Mouse (Mus musculus): ENCODE results near the gene Oas2. TPM values are rescaled to one million over a fixed set of nuclear protein-coding genes. Genes with fewer than 3 reads are reported as not detected.

The Oas2 gene
- total and polyA plus RNA-seq, 2 experiments from 2014 or later, result 0.15 TPM; not detected in 1

DNA sequence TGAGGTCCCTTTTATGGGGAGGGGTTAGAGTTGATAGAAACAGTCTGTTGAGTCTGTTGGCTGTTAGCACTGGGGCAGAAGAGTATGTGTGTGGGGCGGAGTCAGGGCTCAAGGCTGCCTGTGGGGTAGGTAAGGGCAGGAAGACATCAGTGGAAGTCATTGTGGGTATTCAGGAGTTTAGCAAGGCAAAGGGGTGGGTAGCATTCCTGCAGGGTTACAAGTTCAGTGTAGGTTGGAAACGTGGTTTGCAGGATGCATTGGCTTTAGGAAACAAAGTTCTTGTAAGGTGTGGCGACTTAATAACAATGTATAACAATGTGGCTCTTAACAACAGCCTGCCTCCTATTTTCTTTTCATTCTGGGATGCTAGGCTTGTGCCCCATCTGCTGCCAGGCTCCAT lies 1.6 kb upstream of the Oas2 start:
- Histone ChIP-seq H3K36me3 (replicated peaks; ENCODE audit: control insufficient read depth, insufficient read depth, low read length) (no peaks in the 10 kb centered on the region), H3K4me1 (ENCODE audit: control insufficient read depth, insufficient read depth) (no peaks in the 10 kb centered on the region), H3K4me2 (ENCODE audit: low read depth, low read length) (no peak overlapping the region), H3K4me3 (ENCODE audit: low read depth, low read length) (no peak overlapping the region), H3K27ac (ENCODE audit: low read depth) (no peak overlapping the region), H3K9ac (replicated peaks; ENCODE audit: low read depth, low read length) (no peak overlapping the region), H3K9me3 (replicated peaks; ENCODE audit: control insufficient read depth, low read length) (no peaks in the 10 kb centered on the region), H3K27me3 (ENCODE audit: control insufficient read depth, insufficient read depth, low read length) (no peaks in the 10 kb centered on the region)
- TF ChIP-seq CTCF (IDR thresholded peaks at IDR 0.05; ENCODE audit: low read depth), result no peak
- no peak for TF ChIP-seq EP300 (IDR thresholded peaks at IDR 0.05; ENCODE audit: low read depth)
- WGBS, result 69% methylated on average over 3 of the region's 3 CpGs
- DNase-seq (ENCODE audit: low spot score) (no peak), ATAC-seq (ENCODE audit: insufficient read depth, low read depth) (no peak)

DNA sequence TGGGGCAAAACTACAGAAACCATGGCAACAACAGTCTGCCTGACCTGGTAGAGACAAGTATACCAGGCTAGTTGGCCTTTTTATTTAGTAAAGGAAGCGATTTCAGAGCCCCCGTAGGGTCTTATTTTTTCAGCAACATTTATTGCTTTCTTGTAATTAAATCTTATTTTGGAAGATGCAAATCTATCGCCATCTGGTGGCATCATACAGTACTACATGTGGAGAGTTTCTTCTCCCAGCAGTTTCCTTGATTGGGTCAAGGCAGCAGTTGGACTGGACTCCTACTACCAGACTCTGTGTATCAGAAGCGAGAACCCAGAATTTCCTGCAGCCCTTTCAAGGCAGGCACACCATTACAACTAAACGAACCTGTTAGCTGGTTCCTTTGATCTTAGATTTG lies 3.2 kb downstream of the Oas2 start:
- no peaks in the 10 kb centered on the region for H3K27me3 ChIP-seq (ENCODE audit: control insufficient read depth, insufficient read depth, low read length)
- no peak overlapping the region for H3K9ac ChIP-seq (replicated peaks; ENCODE audit: low read depth, low read length)
- 8% methylated on average over 5 of the region's 5 CpGs for WGBS
- no peak overlapping the region for H3K27ac ChIP-seq (ENCODE audit: low read depth)
- H3K4me1 ChIP-seq (ENCODE audit: control insufficient read depth, insufficient read depth), result no peaks in the 10 kb centered on the region
- no peaks in the 10 kb centered on the region for H3K36me3 ChIP-seq (replicated peaks; ENCODE audit: control insufficient read depth, insufficient read depth, low read length)
- TF ChIP-seq EP300 (IDR thresholded peaks at IDR 0.05; ENCODE audit: low read depth), result no peak
- peak; percentile 66 for TF ChIP-seq CTCF (IDR thresholded peaks at IDR 0.05; ENCODE audit: low read depth)
- no peak overlapping the region for H3K4me3 ChIP-seq (ENCODE audit: low read depth, low read length)
- ATAC-seq (ENCODE audit: insufficient read depth, low read depth), result no peak
- no peaks in the 10 kb centered on the region for H3K9me3 ChIP-seq (replicated peaks; ENCODE audit: control insufficient read depth, low read length)
- DNase-seq (ENCODE audit: low spot score), result peak; percentile 26
- H3K4me2 ChIP-seq (ENCODE audit: low read depth, low read length), result no peak overlapping the region

DNA sequence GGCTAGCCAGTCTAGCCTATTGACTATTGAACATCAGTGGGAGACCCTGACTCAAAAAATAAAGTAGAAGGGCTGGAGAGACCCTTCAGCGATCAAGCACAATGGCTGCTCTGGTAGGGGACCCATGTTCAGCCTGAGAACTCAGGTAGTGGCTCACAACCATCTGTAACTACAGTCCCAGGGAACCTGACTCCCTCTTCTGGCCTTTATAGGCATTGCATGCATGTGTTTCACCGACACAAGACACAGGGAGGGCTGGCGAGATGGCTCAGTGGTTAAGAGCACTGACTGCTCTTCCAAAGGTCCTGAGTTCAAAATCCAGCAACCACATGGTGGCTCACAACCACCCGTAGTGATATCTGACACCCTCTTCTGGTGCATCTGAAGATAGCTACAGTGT lies 7.5 kb downstream of the Oas2 start:
- Histone ChIP-seq H3K4me1 (ENCODE audit: control insufficient read depth, insufficient read depth) (no peaks in the 10 kb centered on the region), H3K4me3 (ENCODE audit: low read depth, low read length) (no peak overlapping the region), H3K36me3 (replicated peaks; ENCODE audit: control insufficient read depth, insufficient read depth, low read length) (no peaks in the 10 kb centered on the region), H3K27me3 (ENCODE audit: control insufficient read depth, insufficient read depth, low read length) (no peaks in the 10 kb centered on the region), H3K27ac (ENCODE audit: low read depth) (no peak overlapping the region), H3K9ac (replicated peaks; ENCODE audit: low read depth, low read length) (no peak overlapping the region), H3K4me2 (ENCODE audit: low read depth, low read length) (no peak overlapping the region), H3K9me3 (replicated peaks; ENCODE audit: control insufficient read depth, low read length) (no peaks in the 10 kb centered on the region)
- TF ChIP-seq CTCF (IDR thresholded peaks at IDR 0.05; ENCODE audit: low read depth) (peak; percentile 44), EP300 (IDR thresholded peaks at IDR 0.05; ENCODE audit: low read depth) (no peak)
- DNase-seq (ENCODE audit: low spot score), result no peak
- no peak for ATAC-seq (ENCODE audit: insufficient read depth, low read depth)
- WGBS, result 27% methylated on average over 4 of the region's 4 CpGs

DNA sequence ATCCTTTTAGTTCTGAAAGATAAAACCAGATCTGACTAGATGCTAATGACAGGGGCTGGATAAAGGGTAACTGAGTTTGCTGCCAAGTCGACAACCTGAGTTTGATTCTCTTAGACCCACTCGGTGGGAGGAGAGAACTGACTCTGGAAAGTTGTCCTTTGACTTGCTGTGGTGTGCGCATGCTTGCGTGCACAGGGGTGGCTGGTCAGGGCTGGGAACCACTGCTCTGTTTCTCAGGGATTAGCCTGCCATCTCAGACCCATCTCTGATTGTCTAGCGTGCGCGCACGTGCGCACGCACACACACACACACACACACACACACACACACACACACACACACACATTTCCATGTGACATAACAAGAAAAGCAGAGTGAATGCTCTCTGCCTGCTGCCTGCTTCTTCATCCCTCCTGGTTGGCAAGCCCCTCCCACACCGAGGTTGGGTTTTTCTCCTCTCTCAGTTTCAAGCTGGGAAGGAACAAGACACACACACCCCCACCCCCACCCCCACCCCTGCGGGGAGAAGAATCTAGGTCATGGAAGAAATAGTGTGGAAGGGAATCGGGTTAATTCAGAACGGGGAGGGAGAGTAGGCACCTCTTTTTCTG lies 15.2 kb downstream of the Oas2 start:
- no peaks in the 10 kb centered on the region for H3K36me3 ChIP-seq (replicated peaks; ENCODE audit: control insufficient read depth, insufficient read depth, low read length)
- TF ChIP-seq EP300 (IDR thresholded peaks at IDR 0.05; ENCODE audit: low read depth), result no peak
- TF ChIP-seq CTCF (IDR thresholded peaks at IDR 0.05; ENCODE audit: low read depth), result no peak
- H3K4me2 ChIP-seq (ENCODE audit: low read depth, low read length), result no peak overlapping the region
- no peak overlapping the region for H3K4me3 ChIP-seq (ENCODE audit: low read depth, low read length)
- no peak overlapping the region for H3K9ac ChIP-seq (replicated peaks; ENCODE audit: low read depth, low read length)
- no peaks in the 10 kb centered on the region for H3K27me3 ChIP-seq (ENCODE audit: control insufficient read depth, insufficient read depth, low read length)
- H3K27ac ChIP-seq (ENCODE audit: low read depth), result no peak overlapping the region
- WGBS, result 69% methylated on average over 14 of the region's 14 CpGs
- no peaks in the 10 kb centered on the region for H3K9me3 ChIP-seq (replicated peaks; ENCODE audit: control insufficient read depth, low read length)
- ATAC-seq (ENCODE audit: insufficient read depth, low read depth) (no peak), DNase-seq (ENCODE audit: low spot score) (no peak)
- no peaks in the 10 kb centered on the region for H3K4me1 ChIP-seq (ENCODE audit: control insufficient read depth, insufficient read depth)

DNA sequence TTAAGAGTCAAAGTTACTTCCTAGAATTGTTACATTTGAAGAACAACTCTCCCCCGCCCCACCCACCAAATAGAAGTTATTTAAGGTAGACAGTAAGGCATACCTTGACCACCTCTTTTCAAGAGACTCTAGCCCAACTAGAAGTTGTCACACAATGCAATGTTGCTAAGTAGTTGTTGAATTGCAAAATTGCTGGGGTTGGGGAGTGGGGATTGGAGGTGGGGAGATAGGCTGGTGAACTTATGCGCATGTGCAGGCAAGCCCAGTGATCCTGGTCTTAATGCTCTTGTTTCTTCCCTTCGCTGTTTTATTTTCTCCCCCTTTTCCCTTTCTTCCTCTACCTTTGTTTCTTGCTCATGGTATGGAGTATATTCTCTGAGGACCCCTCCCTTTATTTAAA lies 16.0 kb downstream of the Oas2 start:
- H3K4me1 ChIP-seq (ENCODE audit: control insufficient read depth, insufficient read depth), result no peaks in the 10 kb centered on the region
- H3K27me3 ChIP-seq (ENCODE audit: control insufficient read depth, insufficient read depth, low read length), result no peaks in the 10 kb centered on the region
- no peak for DNase-seq (ENCODE audit: low spot score)
- ATAC-seq (ENCODE audit: insufficient read depth, low read depth), result no peak
- no peaks in the 10 kb centered on the region for H3K36me3 ChIP-seq (replicated peaks; ENCODE audit: control insufficient read depth, insufficient read depth, low read length)
- no peak overlapping the region for H3K27ac ChIP-seq (ENCODE audit: low read depth)
- H3K4me2 ChIP-seq (ENCODE audit: low read depth, low read length), result no peak overlapping the region
- WGBS, result 78% methylated on average over 3 of the region's 3 CpGs
- H3K9ac ChIP-seq (replicated peaks; ENCODE audit: low read depth, low read length), result no peak overlapping the region
- H3K9me3 ChIP-seq (replicated peaks; ENCODE audit: control insufficient read depth, low read length), result no peaks in the 10 kb centered on the region
- TF ChIP-seq CTCF (IDR thresholded peaks at IDR 0.05; ENCODE audit: low read depth) (no peak), EP300 (IDR thresholded peaks at IDR 0.05; ENCODE audit: low read depth) (no peak)
- H3K4me3 ChIP-seq (ENCODE audit: low read depth, low read length), result no peak overlapping the region

DNA sequence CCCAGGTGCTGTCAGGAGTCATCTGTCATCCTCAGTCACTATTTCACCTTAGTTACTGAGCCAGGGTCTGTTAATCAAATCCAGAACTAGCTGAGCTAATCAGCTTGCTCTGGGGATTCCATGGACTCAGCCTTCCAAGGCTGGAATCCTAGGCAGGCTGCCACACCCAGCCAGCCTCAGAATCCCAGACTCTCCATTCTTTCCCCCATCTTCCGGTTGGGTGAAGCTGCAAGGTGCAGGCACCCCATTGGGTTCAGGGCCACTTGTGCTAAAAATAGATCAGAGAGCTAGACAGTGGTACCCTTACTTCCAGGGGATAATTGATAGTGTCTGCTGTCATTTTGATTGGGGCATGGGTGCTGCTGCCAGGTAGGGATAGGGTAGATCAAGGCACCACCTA lies 16.9 kb downstream of the Oas2 start:
- no peaks in the 10 kb centered on the region for H3K9me3 ChIP-seq (replicated peaks; ENCODE audit: control insufficient read depth, low read length)
- H3K27me3 ChIP-seq (ENCODE audit: control insufficient read depth, insufficient read depth, low read length), result no peaks in the 10 kb centered on the region
- no peaks in the 10 kb centered on the region for H3K36me3 ChIP-seq (replicated peaks; ENCODE audit: control insufficient read depth, insufficient read depth, low read length)
- no peak for TF ChIP-seq EP300 (IDR thresholded peaks at IDR 0.05; ENCODE audit: low read depth)
- TF ChIP-seq CTCF (IDR thresholded peaks at IDR 0.05; ENCODE audit: low read depth), result no peak
- H3K27ac ChIP-seq (ENCODE audit: low read depth), result no peak overlapping the region
- 33% methylated on average over 1 of the region's 1 CpGs for WGBS
- no peak overlapping the region for H3K9ac ChIP-seq (replicated peaks; ENCODE audit: low read depth, low read length)
- H3K4me3 ChIP-seq (ENCODE audit: low read depth, low read length), result no peak overlapping the region
- DNase-seq (ENCODE audit: low spot score) (no peak), ATAC-seq (ENCODE audit: insufficient read depth, low read depth) (no peak)
- H3K4me1 ChIP-seq (ENCODE audit: control insufficient read depth, insufficient read depth), result no peaks in the 10 kb centered on the region
- H3K4me2 ChIP-seq (ENCODE audit: low read depth, low read length), result no peak overlapping the region
